Mouse (Mus musculus) liver, postnatal 0 days (tissue): ENCODE data around the gene Eml1. TPM values are rescaled to one million over a fixed set of nuclear protein-coding genes. Genes with fewer than 3 reads are reported as not detected.

Source experiments
- ATAC-seq: fragments of 200-750 bp; cut with Nextera tagmentation; 2 replicates; pipeline ENCODE4 v1.8.0; 2017; ENCODE audit warnings: mild to moderate bottlenecking, moderate library complexity
- DNase-seq: peaks from one replicate; pipeline ENCODE4 v3.0.0-alpha.2; 2016
- H3K27ac ChIP-seq: fragments of 300-500 bp; sonication (generic); 2 replicates; pipeline ENCODE4 v1.5.1; 2014; ENCODE audit warnings: antibody characterized with exemption, moderate library complexity, mild to moderate bottlenecking, low read depth
- H3K27me3 ChIP-seq: fragments of 300-500 bp; sonication (generic); 2 replicates; pipeline ENCODE4 v1.6.1; 2014; ENCODE audit warnings: low read length, control low read depth, mixed read lengths; ENCODE audit not compliant: insufficient read depth
- H3K36me3 ChIP-seq: fragments of 300-500 bp; sonication (generic); replicated peaks from 2 replicates; pipeline ENCODE4 v1.6.1; 2014; ENCODE audit warnings: mild to moderate bottlenecking, control low read depth, low read length, moderate library complexity, mixed read lengths; ENCODE audit not compliant: insufficient read depth
- H3K4me1 ChIP-seq: fragments of 300-500 bp; sonication (generic); 2 replicates; pipeline ENCODE4 v1.6.1; 2014; ENCODE audit warnings: antibody characterized with exemption, mild to moderate bottlenecking, control low read depth; ENCODE audit not compliant: insufficient read depth
- H3K4me2 ChIP-seq: fragments of 300-500 bp; sonication (generic); 2 replicates; pipeline ENCODE4 v1.6.1; 2014; ENCODE audit warnings: low read depth, mild to moderate bottlenecking, low read length, moderate library complexity, mixed read lengths
- H3K4me3 ChIP-seq: fragments of 300-500 bp; sonication (generic); 2 replicates; pipeline ENCODE4 v1.5.1; 2014; ENCODE audit warnings: low read depth, low read length
- H3K9ac ChIP-seq: fragments of 300-500 bp; sonication (generic); replicated peaks from 2 replicates; pipeline ENCODE4 v1.6.1; 2014; ENCODE audit warnings: mild to moderate bottlenecking, moderate library complexity
- H3K9me3 ChIP-seq: fragments of 300-500 bp; sonication (generic); 2 replicates; pipeline ENCODE4 v1.6.1; 2016; ENCODE audit warnings: mild to moderate bottlenecking, control low read depth, low read length, mixed read lengths
- CTCF ChIP-seq: sonication (generic); IDR thresholded peaks from 2 replicates; pipeline ENCODE4 v1.5.1; 2016; ENCODE audit warnings: antibody characterized with exemption, low read depth
- EP300 ChIP-seq: IDR thresholded peaks from 2 replicates; pipeline ENCODE4 v1.6.1; 2016; ENCODE audit warnings: antibody characterized with exemption, low read depth, mild to moderate bottlenecking
- WGBS: fragments of 180-500 bp; shearing (Covaris S2); extraction: QIAGEN DNeasy Blood & Tissue Kit; methylation state at CpG from one replicate; pipeline ENCODE4 v1.1.7; 2014; ENCODE audit not compliant: insufficient replicate concordance; 5-methylcytosine and 5-hydroxymethylcytosine counted together
- polyA plus RNA-seq: library from polyadenylated mRNA; unstranded; fragments of >200 nt; fragmentation: Nextera tagmentation; extraction: Ambion mirVana; gene quantifications from 2 replicates; pipeline ENCODE4 v1.2.1, GENCODE M21; 2015

The Eml1 gene
- polyA plus RNA-seq, 1 experiment from 2014 or later: 4.6 TPM

GRCm38 (mm10) chr12:108422858-108423631, 52.3 kb downstream of the Eml1 start:
- Histone ChIP-seq H3K27me3 (peaks cover 35% of the 10 kb centered on the region), H3K4me1 (no peaks in the 10 kb centered on the region)
- under 1% methylated on average over 62 of the region's 90 CpGs for WGBS

GRCm38 (mm10) chr12:108430964-108431363, 60.2 kb downstream of the Eml1 start:
- Histone ChIP-seq H3K27ac (no peak overlapping the region), H3K9ac (no peak overlapping the region), H3K4me1 (no peaks in the 10 kb centered on the region), H3K27me3 (no peaks in the 10 kb centered on the region), H3K4me2 (no peak overlapping the region), H3K9me3 (no peaks in the 10 kb centered on the region), H3K4me3 (no peak overlapping the region), H3K36me3 (no peaks in the 10 kb centered on the region)
- DNase-seq (no peak), ATAC-seq (no peak)
- 66% methylated on average over 3 of the region's 3 CpGs for WGBS
- TF ChIP-seq CTCF (no peak), EP300 (no peak)

More at GRCm38 (mm10) chr12:108422858-108423631, 52.3 kb downstream of the Eml1 start:
- peak overlapping the region; percentile 58 for H3K4me3 ChIP-seq
- H3K27ac ChIP-seq: peak overlapping the region; percentile 52
- DNase-seq (peak; percentile 82), ATAC-seq (peak; percentile 86)
- peak overlapping the region; percentile 82 for H3K4me2 ChIP-seq
- no peaks in the 10 kb centered on the region for H3K9me3 ChIP-seq
- TF ChIP-seq EP300: no peak
- no peak for TF ChIP-seq CTCF
- no peaks in the 10 kb centered on the region for H3K36me3 ChIP-seq
- peak overlapping the region; percentile 55 for H3K9ac ChIP-seq

- ATAC-seq: no peak
- no peaks in the 10 kb centered on the region for H3K36me3 ChIP-seq
- H3K9me3 ChIP-seq: no peaks in the 10 kb centered on the region
- no peak overlapping the region for H3K4me2 ChIP-seq
- no peak overlapping the region for H3K4me3 ChIP-seq
- H3K4me1 ChIP-seq: no peaks in the 10 kb centered on the region
- no peak for TF ChIP-seq CTCF
- no peak for TF ChIP-seq EP300
- no peak overlapping the region for H3K27ac ChIP-seq
- DNase-seq: no peak
- no peak overlapping the region for H3K9ac ChIP-seq
- H3K27me3 ChIP-seq: no peaks in the 10 kb centered on the region
- WGBS: 72% methylated on average over 6 of the region's 6 CpGs
These were observed 61.0 kb downstream of the Eml1 start for GRCm38 (mm10) chr12:108431714-108432113.

GRCm38 (mm10) chr12:108432578-108432977, 61.8 kb downstream of the Eml1 start:
- Histone ChIP-seq H3K4me2 (no peak overlapping the region), H3K27me3 (no peaks in the 10 kb centered on the region), H3K4me3 (no peak overlapping the region), H3K9ac (no peak overlapping the region), H3K4me1 (no peaks in the 10 kb centered on the region), H3K9me3 (no peaks in the 10 kb centered on the region), H3K27ac (no peak overlapping the region), H3K36me3 (no peaks in the 10 kb centered on the region)
- no peak for ATAC-seq
- no peak for DNase-seq
- WGBS: 65% methylated on average over 5 of the region's 5 CpGs
- no peak for TF ChIP-seq EP300
- no peak for TF ChIP-seq CTCF

- no peak for ATAC-seq
- TF ChIP-seq CTCF (no peak), EP300 (no peak)
- Histone ChIP-seq H3K9ac (no peak overlapping the region), H3K27me3 (no peaks in the 10 kb centered on the region), H3K36me3 (no peaks in the 10 kb centered on the region), H3K4me1 (no peaks in the 10 kb centered on the region), H3K27ac (no peak overlapping the region), H3K4me2 (no peak overlapping the region), H3K9me3 (no peaks in the 10 kb centered on the region), H3K4me3 (no peak overlapping the region)
- no peak for DNase-seq
- WGBS: 85% methylated on average over 16 of the region's 16 CpGs
These were observed 62.3 kb downstream of the Eml1 start for GRCm38 (mm10) chr12:108433030-108433429.

- no peak overlapping the region for H3K4me2 ChIP-seq
- 72% methylated on average over 10 of the region's 10 CpGs for WGBS
- no peaks in the 10 kb centered on the region for H3K4me1 ChIP-seq
- H3K27ac ChIP-seq: no peak overlapping the region
- ATAC-seq: no peak
- no peak overlapping the region for H3K9ac ChIP-seq
- H3K27me3 ChIP-seq: no peaks in the 10 kb centered on the region
- no peak overlapping the region for H3K4me3 ChIP-seq
- no peaks in the 10 kb centered on the region for H3K9me3 ChIP-seq
- H3K36me3 ChIP-seq: no peaks in the 10 kb centered on the region
- no peak for TF ChIP-seq EP300
- no peak for TF ChIP-seq CTCF
- no peak for DNase-seq
These were observed 62.7 kb downstream of the Eml1 start for GRCm38 (mm10) chr12:108433498-108433897.
